Mouse (Mus musculus): Measurements from ENCODE around the gene Gm17402. TPM values are rescaled to one million over a fixed set of nuclear protein-coding genes. Genes with fewer than 3 reads are reported as not detected.
A peak's percentile ranks its signal among the peaks of the same experiment; 100 is the strongest.

The Gm17402 gene
- not detected in 2 replicates for polyA plus RNA-seq (2015; fragmentation: Nextera tagmentation; extraction: Ambion mirVana)

GRCm38 (mm10) chr3:67375063-67375462 is at the start of gene Gm17402:
Gm17402 (minus strand) TSS chr3:67375163.
- no peak for DNase-seq (ENCODE audit: low spot score)

- no peak for DNase-seq (ENCODE audit: low spot score)
Observed at GRCm38 (mm10) chr3:67378215-67378614, 3.3 kb upstream of the Gm17402 start.

DNA sequence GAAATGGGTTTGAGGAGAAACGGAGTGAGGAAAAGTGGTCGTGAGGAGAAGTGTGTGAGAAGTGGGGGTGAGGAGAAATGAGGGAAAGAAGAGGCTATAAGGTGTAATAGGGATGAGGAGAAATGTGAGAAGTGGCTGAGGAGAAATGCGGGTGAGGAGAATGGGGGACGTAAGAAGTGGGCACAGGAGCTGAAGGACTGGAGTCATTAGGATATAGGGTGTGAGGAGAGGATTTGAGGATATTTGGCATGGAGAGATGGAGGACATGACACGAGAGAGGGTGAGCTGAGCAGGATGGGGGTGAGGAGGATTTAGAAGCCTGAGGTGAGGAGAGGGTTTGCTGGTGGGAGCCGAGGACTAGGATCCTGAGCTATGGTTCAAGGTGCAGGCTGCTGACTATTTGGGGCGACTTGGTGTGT is 594 bp downstream of the Gm17402 start:
- no peak for DNase-seq (ENCODE audit: low spot score)

DNA sequence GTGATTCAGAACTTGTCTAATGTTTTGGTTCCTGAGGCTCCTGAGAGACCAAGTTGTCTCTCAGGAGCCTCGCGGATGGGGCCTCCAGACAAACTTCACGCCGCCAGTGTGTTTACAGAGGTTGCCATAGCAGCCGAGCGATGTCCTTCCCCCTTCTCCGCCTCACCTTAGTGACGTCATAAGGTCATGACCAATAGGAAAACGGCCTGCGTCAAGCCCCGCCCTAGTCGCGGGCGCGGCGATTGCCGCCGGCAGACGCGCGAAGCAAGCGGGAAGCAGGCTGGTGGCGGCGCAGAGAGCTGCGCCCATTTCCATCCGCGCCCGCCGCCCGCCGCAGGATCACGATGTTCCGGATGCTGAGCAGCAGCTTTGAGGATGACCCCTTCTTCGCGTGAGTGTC is 1.1 kb downstream of the Gm17402 start, which contains the start of gene Mlf1:
Gene Mlf1 (plus strand): TSS at position 226 of the 400 bp plus-strand sequence.
- peak; percentile 87 for DNase-seq (ENCODE audit: low spot score)

DNA sequence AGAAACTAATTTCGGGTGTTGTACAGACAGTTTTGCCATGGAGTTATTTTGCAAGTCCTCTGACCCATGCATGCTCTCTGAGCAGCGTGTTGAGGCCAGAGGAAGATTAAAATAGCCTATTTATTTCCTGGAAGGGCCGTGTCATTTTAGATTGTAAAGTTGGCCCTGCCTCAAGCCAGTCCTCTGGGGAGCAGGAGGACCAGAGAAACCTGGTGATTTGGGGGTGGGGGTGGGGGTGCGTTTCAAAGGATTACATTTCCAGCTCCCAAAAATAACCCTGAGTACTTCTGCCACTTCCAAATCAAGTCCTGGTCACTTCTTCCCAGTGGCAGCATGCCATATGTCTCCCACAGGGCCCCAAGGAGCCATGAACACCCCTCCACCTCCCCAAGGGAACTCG is 2.2 kb downstream of the Gm17402 start:
- DNase-seq (ENCODE audit: low spot score), result no peak

DNA sequence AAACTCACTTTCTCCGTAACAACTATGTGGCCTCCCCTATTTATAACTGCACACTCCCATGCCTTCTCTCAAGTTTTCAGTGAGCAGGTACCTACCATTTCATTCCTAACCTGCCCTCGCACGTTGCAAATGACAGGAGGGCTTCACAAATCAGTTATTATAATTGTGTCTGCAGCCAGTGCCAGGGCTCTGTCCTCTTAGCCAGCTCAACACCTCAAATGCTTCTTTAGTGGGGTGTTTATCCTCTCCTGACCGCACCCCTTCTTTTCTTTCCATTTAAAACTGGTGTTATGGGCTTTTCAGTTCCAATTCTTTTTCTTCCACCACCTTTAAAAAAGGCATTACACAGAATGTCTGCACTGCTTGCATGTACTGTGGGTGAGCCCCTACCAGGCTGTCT is 2.8 kb downstream of the Gm17402 start:
- no peak for DNase-seq (ENCODE audit: low spot score)

DNA sequence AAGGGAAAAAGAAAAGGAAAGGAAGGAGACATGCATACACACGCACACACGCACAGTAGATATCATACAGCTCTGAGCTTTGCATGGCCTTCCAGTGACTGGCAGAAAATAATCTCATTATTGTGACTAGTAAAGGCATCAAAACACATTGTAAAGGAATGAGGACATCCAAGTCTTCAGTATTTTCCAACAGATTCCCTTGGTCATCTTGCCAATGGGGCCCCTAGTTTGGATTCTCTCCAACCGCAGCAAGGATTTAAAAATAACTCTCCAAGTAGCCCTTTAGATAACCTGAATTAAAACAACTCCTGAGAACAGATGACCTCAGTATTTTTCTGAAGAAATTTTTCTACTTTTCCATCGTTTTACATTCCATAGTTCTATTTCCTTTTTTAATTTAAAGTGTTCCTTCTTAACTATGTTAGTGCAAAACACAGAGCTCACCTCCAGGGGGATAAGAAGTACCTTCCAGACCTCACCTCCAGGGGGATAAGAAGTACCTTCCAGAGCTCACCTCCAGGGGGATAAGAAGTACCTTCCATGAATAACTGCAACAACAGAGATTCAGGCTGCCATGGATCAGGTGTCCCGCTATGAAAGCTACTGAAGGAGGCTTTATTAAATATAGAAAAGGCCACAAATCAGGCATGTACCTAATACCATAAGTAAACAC is 5.4 kb downstream of the Gm17402 start:
- no peak for DNase-seq (ENCODE audit: low spot score)

GRCm38 (mm10) chr3:67367481-67367880 is 7.5 kb downstream of the Gm17402 start:
- no peak for DNase-seq (ENCODE audit: low spot score)

DNA sequence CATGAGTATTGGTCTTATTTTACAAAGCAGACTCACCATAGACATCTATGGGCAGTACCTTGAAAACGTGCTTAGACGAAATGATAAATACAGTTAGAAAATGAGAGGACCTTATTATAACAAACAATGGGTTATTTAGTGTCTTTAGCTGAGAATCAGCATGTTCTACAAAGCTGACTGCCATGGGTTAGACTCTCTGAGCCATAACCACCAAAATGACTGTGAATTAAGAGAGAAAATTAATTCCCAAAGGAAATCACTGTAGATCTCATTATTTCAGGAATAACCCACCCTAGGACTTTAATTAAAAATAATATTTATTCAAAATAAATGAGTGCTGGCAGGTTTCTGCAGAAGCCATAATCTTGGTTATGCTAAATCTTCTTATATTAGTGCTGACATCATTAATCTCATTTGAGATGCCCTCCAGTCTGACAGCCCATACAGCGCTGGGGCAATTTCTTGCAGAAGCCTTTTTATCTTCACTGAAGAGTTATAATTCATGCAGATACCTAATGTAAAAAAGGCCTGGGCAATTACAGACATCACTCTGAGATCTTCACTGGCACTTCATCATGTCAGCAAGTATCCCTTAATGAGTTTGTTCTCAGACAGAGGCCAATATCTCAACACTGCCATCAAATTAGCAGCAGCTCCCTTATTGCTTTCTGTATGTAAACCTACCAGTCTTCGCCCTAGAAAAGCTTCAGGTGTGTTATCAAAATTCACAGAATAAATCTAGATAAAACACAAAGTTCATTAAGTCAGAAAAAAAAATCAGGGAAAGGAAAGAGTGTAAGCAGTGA is 8.7 kb downstream of the Gm17402 start:
- DNase-seq (ENCODE audit: low spot score), result no peak

- no peak for DNase-seq (ENCODE audit: low spot score)
Observed at GRCm38 (mm10) chr3:67358376-67358775, 16.6 kb downstream of the Gm17402 start.

- peak; percentile 32 for DNase-seq (ENCODE audit: low spot score)
Observed at GRCm38 (mm10) chr3:67352763-67353149, 22.2 kb downstream of the Gm17402 start.

GRCm38 (mm10) chr3:67352128-67352762 is 22.7 kb downstream of the Gm17402 start:
- DNase-seq (ENCODE audit: low spot score), result peak; percentile 51

DNA sequence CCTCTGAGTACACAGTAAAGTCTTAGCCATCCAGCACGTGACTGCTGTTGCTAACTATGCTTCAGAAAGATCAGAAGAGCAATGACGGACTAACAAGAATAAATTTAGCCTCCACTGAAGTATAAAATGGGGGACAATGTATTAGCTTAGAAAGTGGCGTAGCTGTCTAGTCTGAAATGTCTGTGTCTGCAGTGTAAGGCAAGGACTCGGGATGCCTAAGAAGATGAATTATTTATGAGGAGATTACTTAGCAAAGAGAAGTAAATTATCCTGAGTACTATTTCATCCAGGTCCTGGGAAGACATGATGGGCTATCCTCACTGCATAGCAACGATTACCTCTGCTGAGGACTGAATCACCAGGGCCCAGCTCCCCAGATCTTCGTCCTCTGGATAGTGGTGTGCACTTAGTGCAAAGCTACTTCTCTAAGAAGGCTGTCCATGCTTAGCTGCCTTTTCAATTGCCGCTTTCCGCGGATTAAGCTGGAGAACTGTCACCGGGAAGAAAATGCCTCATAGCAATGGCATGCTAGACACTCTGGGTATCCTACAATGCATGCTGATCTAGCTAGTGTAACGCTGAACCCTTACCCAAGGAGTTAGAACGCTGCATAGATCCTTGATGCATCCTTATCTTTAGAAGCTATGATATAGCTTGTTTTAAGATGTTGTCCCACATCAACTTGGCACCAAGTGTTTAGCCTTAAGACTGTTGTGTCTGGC is 23.4 kb downstream of the Gm17402 start:
- no peak for DNase-seq (ENCODE audit: low spot score)

DNA sequence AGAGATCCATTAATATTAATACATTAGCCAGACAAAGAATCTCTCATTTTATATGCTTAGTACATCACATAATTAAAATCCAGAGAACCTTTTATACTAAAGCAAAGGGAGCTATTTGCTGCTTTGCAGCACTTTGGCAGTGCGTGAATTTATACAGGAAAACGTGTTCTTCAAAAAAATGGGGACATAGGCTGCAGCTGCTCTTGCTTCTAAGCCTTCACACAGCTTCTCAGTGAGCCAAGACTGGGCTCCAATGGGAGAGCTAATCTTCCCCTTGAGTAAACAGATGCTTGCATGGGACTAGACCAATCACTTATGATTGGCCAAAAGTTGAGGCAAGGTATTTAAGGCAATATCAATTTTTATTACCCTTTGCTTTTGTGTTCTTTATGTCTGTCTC is 28.3 kb downstream of the Gm17402 start:
- no peak for DNase-seq (ENCODE audit: low spot score)

DNA sequence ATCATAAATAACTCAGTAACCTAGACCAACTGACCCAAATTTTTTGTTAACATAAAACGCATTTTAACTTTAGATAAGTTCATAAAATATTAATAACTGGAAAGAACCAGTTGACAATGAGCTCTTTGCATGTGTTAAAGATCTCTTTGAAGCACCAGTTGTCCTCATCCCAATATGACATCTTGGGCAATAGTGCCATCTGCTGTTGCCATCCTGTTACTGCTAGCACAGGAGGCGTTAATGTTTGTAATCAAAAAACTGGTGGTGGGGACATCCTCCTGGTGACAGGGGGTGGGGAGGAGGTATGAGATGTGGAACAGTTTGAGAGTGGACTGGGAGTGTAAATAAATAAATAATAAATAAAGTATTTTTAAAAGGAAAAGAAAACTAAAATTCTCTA is 30.4 kb downstream of the Gm17402 start:
- peak; percentile 47 for DNase-seq (ENCODE audit: low spot score)

DNA sequence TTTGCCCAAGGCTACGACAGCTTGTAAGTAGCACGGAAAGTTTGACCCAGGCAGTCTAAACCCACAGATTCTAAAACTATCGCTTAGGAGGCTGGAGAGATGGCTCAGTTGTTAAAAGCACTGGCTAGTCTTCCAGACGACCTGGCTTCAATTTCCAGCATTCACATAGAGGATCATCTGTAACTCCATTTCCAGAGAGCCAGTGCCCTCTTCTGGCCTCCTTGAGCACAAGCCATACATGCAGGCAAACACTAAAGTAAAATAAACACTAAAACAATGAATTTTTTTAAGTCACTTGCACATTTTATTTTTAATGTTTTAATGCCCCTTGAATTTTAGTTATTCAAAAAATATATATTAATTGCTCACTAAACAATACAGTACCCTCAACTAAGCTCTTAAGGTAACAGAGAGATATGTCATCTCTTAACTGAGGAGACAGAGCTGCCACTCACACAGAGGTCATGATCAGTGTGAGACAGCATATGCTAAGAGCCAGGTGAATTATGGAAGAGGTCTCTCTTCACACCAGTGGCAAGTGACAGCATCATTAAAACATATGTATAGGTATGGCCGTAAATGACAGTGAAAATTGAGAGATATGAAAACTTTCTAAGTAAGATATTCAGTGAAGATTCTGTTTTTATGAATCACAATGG is 31.8 kb downstream of the Gm17402 start:
- no peak for DNase-seq (ENCODE audit: low spot score)

DNA sequence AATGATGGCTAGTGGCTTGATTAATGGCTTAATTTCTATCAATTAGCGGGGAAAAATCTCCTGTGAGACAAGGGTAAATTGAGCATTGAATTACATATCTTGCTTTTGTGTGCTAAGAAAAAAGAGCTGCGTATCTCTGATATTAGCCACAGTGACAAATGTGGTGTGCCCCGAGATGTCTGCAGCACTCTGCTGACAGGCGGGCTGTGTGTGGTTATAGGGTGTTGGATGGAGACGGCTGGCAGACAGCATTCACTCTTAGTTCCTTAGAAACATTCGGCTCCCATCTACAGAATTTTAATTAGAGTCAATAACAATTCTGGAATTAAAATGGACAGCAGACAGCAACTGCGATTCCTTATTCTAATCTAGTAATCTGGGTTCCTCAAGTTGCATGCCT is 34.0 kb downstream of the Gm17402 start:
- no peak for DNase-seq (ENCODE audit: low spot score)

DNA sequence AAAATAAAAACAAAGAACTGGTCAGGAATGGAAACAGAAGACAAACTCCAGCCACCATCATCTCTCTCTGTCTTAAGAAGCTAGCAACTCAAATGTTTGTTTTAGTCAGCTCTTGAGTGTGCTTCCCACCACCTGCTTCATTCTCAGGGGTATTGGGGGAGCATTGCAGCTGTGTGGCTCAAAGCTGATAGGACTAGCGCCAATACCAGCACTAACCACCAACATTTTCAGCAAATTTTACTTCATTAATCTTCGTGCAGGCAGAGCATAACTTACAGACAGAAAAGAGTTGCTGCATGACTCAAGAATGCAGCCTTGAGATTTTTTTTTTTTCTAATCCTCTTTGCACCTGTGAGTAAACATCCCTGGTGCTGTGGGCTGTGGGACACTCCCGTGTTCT is 35.4 kb downstream of the Gm17402 start:
- DNase-seq (ENCODE audit: low spot score), result no peak

GRCm38 (mm10) chr3:67322422-67322821 is 52.5 kb downstream of the Gm17402 start:
- no peak for DNase-seq (ENCODE audit: low spot score)
